Mouse (Mus musculus) heart, embryonic 11.5 days (tissue): ENCODE measurements around the gene U2surp. TPM values are rescaled to one million over a fixed set of nuclear protein-coding genes. Genes with fewer than 3 reads are reported as not detected.
A peak's percentile ranks its signal among the peaks of the same experiment; 100 is the strongest.
"Not testable (repeated sequence)": the region's sequence is repeated elsewhere in the genome, so short reads cannot be mapped to it uniquely, and the experiment has no call there.

ENCODE experiments used
- ATAC-seq: fragments of 200-750 bp; cut with Nextera tagmentation; replicated peaks from 2 replicates; pipeline ENCODE4 v1.8.0; 2017; ENCODE audit warnings: moderate library complexity; ENCODE audit not compliant: insufficient number of reproducible peaks, low FRiP score, low TSS enrichment
- H3K27ac ChIP-seq: fragments of 300-500 bp; sonication (generic); 2 replicates; pipeline ENCODE4 v1.5.1; 2014; ENCODE audit warnings: mild to moderate bottlenecking, low read depth, low read length
- H3K27me3 ChIP-seq: fragments of 300-500 bp; sonication (generic); 2 replicates; pipeline ENCODE4 v1.6.1; 2014; ENCODE audit warnings: mild to moderate bottlenecking, low read length, mixed read lengths; ENCODE audit not compliant: control insufficient read depth, insufficient read depth
- H3K36me3 ChIP-seq: fragments of 300-500 bp; sonication (generic); 2 replicates; pipeline ENCODE4 v1.6.1; 2014; ENCODE audit warnings: mild to moderate bottlenecking, low read length, moderate library complexity, mixed read lengths; ENCODE audit not compliant: control insufficient read depth, insufficient read depth
- H3K4me1 ChIP-seq: fragments of 300-500 bp; sonication (generic); 2 replicates; pipeline ENCODE4 v1.6.1; 2014; ENCODE audit warnings: low read length; ENCODE audit not compliant: control insufficient read depth, insufficient read depth
- H3K4me2 ChIP-seq: fragments of 300-500 bp; sonication (generic); 2 replicates; pipeline ENCODE4 v1.6.1; 2014; ENCODE audit warnings: mild to moderate bottlenecking, moderate library complexity
- H3K4me3 ChIP-seq: fragments of 300-500 bp; sonication (generic); 2 replicates; pipeline ENCODE4 v1.5.1; 2014; ENCODE audit warnings: low read depth, low read length
- H3K9ac ChIP-seq: fragments of 300-500 bp; sonication (generic); 2 replicates; pipeline ENCODE4 v1.6.1; 2014; ENCODE audit warnings: mild to moderate bottlenecking, low read depth, low read length, moderate library complexity
- H3K9me3 ChIP-seq: fragments of 300-500 bp; sonication (generic); replicated peaks from 2 replicates; pipeline ENCODE4 v1.6.1; 2016; ENCODE audit warnings: low read length; ENCODE audit not compliant: control insufficient read depth
- WGBS: fragments of 180-500 bp; shearing (Covaris S2); extraction: QIAGEN DNeasy Blood & Tissue Kit; methylation state at CpG from one replicate; pipeline ENCODE4 v1.1.7; 2014; ENCODE audit not compliant: insufficient replicate concordance; 5-methylcytosine and 5-hydroxymethylcytosine counted together
- polyA plus RNA-seq: library from polyadenylated mRNA; unstranded; fragments of >200 nt; fragmentation: Nextera tagmentation; extraction: Ambion mirVana; gene quantifications from 2 replicates; pipeline ENCODE4 v1.2.1, GENCODE M21; 2014

Gene U2surp
- polyA plus RNA-seq, 1 experiment from 2014 or later, result 102 TPM

DNA sequence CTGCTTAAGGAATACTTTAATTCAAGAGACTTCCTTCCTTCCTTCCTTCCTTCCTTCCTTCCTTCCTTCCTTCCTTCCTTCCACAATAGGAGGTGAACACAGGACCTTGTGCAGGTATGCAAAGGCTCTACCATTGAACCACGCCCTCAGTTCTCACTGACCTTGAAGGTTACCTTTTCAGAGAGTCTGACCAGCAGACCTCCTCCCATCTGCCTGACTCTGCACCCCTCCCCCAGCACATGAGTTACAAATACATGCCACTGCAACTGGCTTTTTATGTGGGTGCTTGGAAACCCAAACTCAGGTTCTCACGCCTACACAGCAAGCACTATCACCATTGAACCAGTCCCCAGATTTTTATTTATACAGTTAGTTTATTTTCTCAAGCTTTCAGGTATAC lies 10.8 kb upstream of the U2surp start:
- H3K4me1 ChIP-seq, result no peaks in the 10 kb centered on the region
- H3K9me3 ChIP-seq, result no peaks in the 10 kb centered on the region
- no peak overlapping the region for H3K4me2 ChIP-seq
- 80% methylated on average over 2 of the region's 2 CpGs for WGBS
- H3K4me3 ChIP-seq, result no peak overlapping the region
- no peak overlapping the region for H3K27ac ChIP-seq
- no peaks in the 10 kb centered on the region for H3K36me3 ChIP-seq
- ATAC-seq, result no peak
- H3K27me3 ChIP-seq, result no peaks in the 10 kb centered on the region
- no peak overlapping the region for H3K9ac ChIP-seq

DNA sequence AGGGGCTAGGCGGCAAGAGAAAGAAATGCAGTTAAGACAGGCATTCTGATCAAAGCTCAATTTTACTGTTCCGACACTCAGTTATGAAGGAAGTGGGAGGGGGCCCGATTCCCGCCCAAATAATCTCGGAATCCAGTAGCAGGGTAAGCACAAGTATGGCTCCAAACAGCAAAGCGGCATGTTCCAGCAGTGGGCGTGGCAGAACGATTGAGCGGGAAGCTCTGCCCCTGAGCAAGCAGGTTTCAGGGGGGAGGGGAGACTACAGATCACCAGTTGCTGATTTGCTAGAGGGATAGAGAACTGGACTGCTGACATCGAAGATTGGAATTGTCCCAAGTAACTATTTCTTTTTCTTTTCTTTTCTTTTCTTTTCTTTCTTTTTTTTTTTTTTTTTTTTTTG lies 9.8 kb upstream of the U2surp start:
- 37% methylated on average over 10 of the region's 10 CpGs for WGBS
- Histone ChIP-seq H3K27me3 (no peaks in the 10 kb centered on the region), H3K36me3 (no peaks in the 10 kb centered on the region), H3K27ac (no peak overlapping the region), H3K9me3 (no peaks in the 10 kb centered on the region), H3K9ac (no peak overlapping the region), H3K4me1 (no peaks in the 10 kb centered on the region), H3K4me2 (no peak overlapping the region), H3K4me3 (no peak overlapping the region)
- ATAC-seq, result no peak

DNA sequence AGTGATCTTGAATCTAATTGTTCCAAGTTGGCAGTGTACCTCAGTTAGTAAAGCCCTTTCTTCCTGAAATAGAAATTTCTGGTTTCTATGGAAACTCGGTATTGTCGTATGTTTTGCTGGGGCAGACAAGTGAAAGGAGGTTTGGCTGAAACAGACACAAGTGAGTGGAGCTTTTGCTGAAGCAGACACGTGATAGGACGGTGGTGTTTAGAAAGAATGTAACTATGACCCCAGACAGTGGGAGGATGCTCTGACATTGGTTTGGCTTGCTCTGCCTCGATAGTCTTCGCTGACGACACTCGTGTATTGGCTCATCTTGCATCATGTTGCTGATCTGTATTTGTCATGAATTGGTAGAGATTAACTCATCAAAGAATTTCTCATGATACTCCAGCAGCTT lies 9.2 kb upstream of the U2surp start:
- no peaks in the 10 kb centered on the region for H3K27me3 ChIP-seq
- no peak overlapping the region for H3K27ac ChIP-seq
- no peak overlapping the region for H3K4me2 ChIP-seq
- no peaks in the 10 kb centered on the region for H3K36me3 ChIP-seq
- ATAC-seq, result no peak
- no peaks in the 10 kb centered on the region for H3K9me3 ChIP-seq
- no peak overlapping the region for H3K4me3 ChIP-seq
- H3K9ac ChIP-seq, result no peak overlapping the region
- WGBS, result 90% methylated on average over 8 of the region's 8 CpGs
- H3K4me1 ChIP-seq, result no peaks in the 10 kb centered on the region

DNA sequence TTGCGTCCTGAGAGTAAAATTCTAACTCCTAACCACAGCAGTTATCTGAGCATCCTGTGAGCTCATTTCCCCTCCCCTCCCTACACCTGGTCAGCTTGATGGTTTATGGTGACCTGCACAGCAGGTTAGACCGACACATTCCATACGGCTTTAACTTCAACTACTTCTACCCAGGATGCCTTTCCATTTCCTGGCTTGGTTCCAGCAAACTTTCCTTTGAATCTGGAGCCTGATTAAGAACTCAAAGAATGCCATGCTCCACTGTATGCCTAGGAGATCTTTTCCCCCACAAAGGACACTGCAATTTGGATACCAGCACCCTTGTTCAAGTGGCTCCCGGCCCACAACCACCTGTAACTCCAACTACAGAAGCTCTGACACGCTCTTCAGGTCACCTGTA lies 8.8 kb upstream of the U2surp start:
- no peak overlapping the region for H3K27ac ChIP-seq
- 76% methylated on average over 5 of the region's 5 CpGs for WGBS
- ATAC-seq, result no peak

DNA sequence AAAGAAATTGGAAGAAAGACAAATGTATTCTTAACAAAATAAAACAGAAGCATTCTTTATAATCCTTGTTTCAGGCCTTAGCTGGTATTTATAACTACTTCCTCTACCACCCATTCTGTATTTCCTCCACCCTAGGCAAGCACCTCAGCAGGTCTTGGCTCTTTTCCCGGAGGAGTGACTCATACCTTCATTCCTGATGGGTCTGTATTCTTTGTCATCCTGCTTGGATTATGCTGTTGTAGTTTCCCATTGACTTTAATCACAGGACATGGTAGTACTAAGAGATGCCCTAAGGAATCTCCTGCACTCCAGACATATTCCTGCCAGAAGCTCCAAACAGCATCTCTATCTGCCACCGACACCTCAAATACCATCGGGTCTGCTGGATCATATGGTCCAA lies 2.6 kb upstream of the U2surp start:
- not testable (repeated sequence) for H3K9me3 ChIP-seq, H3K27me3 ChIP-seq, H3K4me2 ChIP-seq, H3K4me3 ChIP-seq, H3K36me3 ChIP-seq, H3K9ac ChIP-seq, H3K27ac ChIP-seq, ATAC-seq
- WGBS, result 87% methylated on average over 3 of the region's 3 CpGs
- H3K4me1 ChIP-seq, result peaks cover 11% of the 10 kb centered on the region

More for the DNA sequence above, 8.8 kb upstream of the U2surp start:
- H3K9me3 ChIP-seq, result no peaks in the 10 kb centered on the region
- no peaks in the 10 kb centered on the region for H3K36me3 ChIP-seq
- no peak overlapping the region for H3K4me2 ChIP-seq
- H3K9ac ChIP-seq, result no peak overlapping the region
- no peaks in the 10 kb centered on the region for H3K4me1 ChIP-seq
- H3K27me3 ChIP-seq, result no peaks in the 10 kb centered on the region
- H3K4me3 ChIP-seq, result no peak overlapping the region

DNA sequence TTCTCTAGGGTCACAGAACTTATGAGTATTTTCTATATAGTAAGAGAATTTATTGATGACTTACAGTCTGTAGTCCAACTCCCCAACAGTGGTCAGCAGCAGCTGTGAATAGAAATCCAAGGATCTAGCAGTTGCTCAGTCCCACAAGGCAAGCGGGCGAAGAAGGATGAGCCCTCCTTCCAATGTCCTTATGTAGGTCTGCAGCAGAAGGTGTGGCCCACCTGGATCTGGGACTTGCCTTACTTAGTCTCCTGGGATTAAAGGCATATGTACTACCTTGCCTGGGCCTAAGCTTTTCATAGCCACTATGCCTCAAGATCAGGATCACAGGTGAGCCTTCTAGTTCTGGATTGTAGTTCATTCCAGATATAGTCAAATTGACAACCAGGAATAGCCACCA lies 2.0 kb upstream of the U2surp start:
- ATAC-seq, result no peak
- Histone ChIP-seq H3K4me3 (no peak overlapping the region), H3K4me1 (peaks cover 11% of the 10 kb centered on the region), H3K36me3 (no peaks in the 10 kb centered on the region), H3K9ac (no peak overlapping the region), H3K27ac (no peak overlapping the region), H3K4me2 (no peak overlapping the region), H3K9me3 (no peaks in the 10 kb centered on the region), H3K27me3 (no peaks in the 10 kb centered on the region)
- WGBS, result 94% methylated on average over 2 of the region's 2 CpGs

DNA sequence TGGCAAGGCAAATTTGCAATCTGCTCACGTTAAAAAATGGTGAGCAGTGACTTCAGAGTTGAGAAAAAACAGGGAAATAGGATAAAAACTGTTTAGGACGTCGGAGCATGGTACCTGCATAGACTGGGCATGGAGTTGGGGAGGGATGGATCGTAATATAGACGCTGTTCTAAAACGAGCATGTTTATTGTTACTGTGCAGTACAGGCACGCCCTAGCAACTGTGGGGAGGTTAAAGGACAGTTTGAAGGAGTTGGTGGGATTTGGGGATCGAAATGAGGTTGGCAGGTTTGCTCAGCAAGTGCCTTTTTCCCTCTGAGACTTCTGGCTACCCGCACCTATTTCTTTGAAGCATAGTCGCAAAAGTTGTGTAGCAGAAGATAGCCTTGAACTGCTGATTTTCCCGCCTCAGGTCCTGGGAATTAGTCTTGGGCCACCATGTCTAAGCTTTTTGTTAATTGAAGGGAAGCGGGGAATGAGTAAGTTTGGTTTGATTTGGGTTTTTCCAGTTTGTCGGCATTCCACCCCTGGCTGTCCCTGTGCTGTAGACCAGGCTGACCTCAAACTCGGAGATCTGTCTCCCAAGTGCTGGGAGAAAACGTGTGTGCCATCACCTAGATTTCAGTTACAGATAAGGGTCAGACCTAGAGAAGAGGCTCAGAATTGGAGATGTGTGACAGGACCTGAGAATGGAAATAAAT lies 685 bp upstream of the U2surp start:
- no peaks in the 10 kb centered on the region for H3K9me3 ChIP-seq
- no peaks in the 10 kb centered on the region for H3K36me3 ChIP-seq
- peak overlapping the region; percentile 75 for H3K4me2 ChIP-seq
- 25% methylated on average over 15 of the region's 15 CpGs for WGBS
- peaks cover 11% of the 10 kb centered on the region for H3K4me1 ChIP-seq
- peak overlapping the region; percentile 92 for H3K27ac ChIP-seq
- ATAC-seq, result peak; percentile 54; the same call in 1 of the 2 replicates
- no peaks in the 10 kb centered on the region for H3K27me3 ChIP-seq
- H3K9ac ChIP-seq, result peak overlapping the region; percentile 99
- H3K4me3 ChIP-seq, result peak overlapping the region; percentile 99

DNA sequence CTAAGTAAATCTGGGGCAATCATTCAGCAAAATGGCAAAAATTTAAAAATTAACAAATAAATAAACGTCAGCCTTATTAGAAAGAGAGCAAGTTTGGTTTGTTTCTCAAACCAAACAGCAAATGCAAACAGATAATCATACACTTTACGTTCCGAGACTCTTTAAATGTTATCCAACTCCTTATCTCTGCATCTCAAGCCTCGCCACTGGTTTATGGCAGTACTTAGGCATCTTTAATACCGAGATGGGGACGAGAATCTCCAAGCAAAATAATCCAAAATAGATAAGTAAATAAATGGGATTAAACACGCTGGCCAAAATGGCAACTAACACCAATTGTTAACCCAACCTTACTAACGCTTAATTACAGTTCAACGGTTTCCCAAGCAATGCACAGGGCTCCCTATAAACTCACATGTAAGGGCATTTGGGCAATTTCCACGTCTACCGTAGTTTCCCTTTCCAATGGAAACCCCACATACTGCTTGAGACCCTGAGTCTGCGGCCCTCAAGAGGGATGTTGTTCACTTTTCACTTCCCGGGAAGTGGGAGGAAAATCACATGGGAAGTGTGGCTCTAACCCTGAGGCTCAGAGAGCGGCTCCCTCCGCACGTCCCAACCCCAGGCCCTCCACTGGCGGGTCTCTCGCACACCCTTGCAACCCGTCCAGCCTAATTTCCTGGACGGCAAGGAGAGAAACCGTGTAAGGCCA lies 947 bp downstream of the U2surp start:
- Histone ChIP-seq H3K4me2 (peak overlapping the region; percentile 90), H3K4me3 (peak overlapping the region; percentile 99), H3K27ac (peak overlapping the region; percentile 92), H3K4me1 (peaks cover 11% of the 10 kb centered on the region), H3K9me3 (no peaks in the 10 kb centered on the region), H3K36me3 (no peaks in the 10 kb centered on the region), H3K27me3 (no peaks in the 10 kb centered on the region), H3K9ac (peak overlapping the region; percentile 99)
- WGBS, result 3% methylated on average over 21 of the region's 21 CpGs
- ATAC-seq, result peak; percentile 11; the same call in 1 of the 2 replicates

DNA sequence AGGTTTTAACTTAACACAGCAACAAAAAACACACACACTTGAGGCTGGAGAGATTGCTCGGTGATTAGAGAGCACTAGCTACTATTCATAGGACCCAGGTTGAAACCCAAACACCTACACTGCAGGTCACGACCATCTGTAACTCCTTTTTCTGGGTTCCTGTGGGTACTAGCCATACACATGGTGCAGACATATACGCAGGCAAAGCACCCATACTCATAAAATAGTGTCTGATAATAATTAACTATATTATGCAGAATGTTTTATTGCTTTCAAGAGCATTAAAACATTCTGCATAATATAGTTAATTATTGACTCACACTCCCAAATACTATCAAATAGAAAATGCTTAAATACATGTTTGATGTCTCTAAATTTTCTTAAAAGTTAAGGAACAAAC lies 6.1 kb downstream of the U2surp start:
- no peak for ATAC-seq
- Histone ChIP-seq H3K9ac (no peak overlapping the region), H3K27ac (no peak overlapping the region), H3K36me3 (no peaks in the 10 kb centered on the region), H3K4me2 (no peak overlapping the region), H3K4me3 (no peak overlapping the region), H3K27me3 (no peaks in the 10 kb centered on the region), H3K4me1 (peaks cover 5% of the 10 kb centered on the region), H3K9me3 (no peaks in the 10 kb centered on the region)
- 75% methylated on average over 3 of the region's 3 CpGs for WGBS
